Mouse (Mus musculus): Measurements from ENCODE around the gene Tmem88b.

Gene Tmem88b

DNA sequence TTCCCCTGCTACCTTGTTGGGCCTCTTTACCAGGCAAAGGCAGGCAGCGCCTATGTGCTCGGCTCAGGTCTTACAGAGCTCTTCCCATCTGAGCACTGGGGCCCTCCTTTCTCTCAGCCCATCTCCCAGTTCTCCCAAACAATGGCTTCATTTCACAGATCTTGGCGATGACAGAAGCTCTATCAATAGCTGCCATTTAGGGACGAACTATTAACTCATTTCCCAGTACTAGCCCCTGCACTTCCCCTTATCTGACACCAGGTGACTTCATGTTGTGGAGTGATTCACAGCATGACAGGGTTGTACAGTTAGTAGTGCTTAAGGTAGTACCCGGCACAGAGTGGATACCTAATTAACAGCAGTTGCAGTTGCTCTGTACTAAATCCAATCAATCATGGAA, at the start of gene Tmem88b:
TSS of gene Tmem88b (minus strand) at position 56 of the 400 bp plus-strand sequence.
- DNase-seq (ENCODE audit: low read depth, low spot score), result peak; percentile 48

DNA sequence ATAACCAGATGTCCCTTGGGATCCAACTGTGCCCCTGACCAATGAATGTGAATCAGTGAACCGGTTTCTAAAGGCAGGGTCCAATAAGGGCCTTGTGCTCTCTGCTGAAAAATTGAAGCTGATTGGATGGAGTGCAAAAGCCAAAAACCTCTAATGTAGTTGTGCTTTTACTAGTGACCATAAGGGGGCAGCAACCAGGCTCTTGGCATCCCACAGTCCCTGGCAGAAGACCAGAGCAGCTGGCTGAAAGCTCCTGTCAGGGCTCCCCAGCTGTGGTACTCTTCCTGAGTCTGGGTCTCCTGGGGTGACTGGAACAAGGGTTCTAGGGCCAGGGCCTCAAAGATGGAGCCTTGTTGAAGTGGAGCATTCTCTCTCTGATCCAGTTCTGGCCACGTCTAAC, 48.2 kb upstream of the Tmem88b start:
- DNase-seq (ENCODE audit: low read depth, low spot score), result peak; percentile 85

DNA sequence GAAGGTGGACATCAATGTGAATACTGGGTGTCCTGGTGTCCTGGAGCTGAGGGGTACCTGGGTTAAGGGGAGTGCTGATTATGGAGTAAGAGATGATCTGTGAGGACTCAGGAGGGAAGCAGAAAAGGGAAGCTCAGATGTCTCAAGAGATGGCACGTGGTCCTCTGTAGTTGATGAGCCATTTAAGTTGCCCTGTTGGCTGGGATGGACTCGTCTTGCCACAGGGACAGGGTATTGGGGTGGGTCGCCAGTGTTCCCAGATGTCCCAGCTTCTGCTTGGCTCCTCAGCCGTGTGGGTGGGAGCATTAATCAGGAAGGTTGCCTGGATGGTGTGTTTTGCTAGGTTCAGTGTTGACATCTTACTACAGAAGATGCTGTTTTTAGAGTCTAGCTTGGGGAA, 47.6 kb upstream of the Tmem88b start:
- no peak for DNase-seq (ENCODE audit: low read depth, low spot score)

DNA sequence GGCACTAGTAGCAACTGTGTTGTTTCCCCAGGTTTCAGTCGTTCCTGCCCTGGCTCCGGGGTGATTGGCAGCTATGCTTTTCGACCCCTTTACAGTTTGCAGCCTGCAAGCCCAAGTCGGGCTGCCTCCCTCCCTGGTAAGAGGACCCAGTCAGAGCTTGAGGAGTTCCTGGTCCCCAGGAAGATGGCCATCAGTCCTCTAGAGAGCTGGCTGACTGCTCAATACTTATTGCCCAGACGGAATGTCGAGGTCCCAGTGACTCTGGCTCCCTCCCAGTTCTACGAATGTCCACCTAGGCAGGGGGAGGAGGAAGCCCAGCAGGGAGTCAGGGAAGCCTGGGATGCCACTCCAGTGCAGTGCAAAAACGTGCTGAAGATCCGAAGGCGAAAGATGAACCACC, 46.6 kb upstream of the Tmem88b start:
- no peak for DNase-seq (ENCODE audit: low read depth, low spot score)

DNA sequence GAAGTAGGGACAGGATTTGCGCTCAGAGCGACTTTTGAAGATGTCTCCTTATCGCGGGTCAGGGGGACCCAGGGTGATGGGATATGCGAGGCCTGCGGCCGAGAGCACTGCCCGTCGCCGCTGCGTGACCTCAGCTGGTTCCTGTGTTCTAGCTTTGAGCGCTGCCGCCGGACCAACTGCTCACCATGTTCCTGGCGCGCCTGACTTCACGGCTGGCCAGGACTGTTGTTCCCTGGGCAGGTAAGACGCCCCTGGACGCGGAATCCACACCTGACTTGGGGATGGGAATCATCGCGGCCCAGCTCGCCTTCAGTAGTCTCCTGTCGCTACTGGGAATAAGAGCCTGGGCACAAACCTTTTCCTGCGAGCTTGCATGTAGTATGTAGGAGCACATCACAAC, 46.2 kb upstream of the Tmem88b start:
- DNase-seq (ENCODE audit: low read depth, low spot score), result no peak

DNA sequence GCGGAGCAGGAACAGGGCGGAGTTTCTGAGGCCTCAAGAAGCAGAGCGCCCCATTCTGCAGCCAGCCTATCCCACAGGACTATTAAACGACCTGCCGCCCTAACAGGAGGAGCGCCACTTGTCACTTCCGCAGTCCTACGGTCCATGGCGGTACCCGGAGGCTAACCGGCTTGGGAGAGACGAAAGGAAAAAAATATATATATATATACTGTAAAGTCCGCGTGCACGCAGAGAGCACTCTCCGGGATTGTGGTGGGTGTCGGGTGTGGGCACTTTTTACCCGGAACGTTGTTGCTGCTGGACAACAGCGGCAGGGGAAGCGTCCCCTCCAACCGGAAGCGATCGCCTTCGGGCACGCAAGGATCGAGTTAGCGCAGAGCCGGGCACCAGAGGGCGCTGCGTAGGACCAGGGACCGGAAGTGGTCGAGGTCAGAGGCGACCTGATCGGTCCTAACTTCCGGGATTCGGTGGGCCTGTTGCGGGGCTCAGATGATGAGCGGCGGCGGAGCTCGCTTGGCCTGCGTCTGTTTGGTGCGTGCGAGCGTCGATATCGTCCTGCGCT, 45.6 kb upstream of the Tmem88b start, which contains the start of gene Aurkaip1:
TSS of gene Aurkaip1 (plus strand) at position 68 of the 562 bp plus-strand sequence.
- DNase-seq (ENCODE audit: low read depth, low spot score), result peak; percentile 98

DNA sequence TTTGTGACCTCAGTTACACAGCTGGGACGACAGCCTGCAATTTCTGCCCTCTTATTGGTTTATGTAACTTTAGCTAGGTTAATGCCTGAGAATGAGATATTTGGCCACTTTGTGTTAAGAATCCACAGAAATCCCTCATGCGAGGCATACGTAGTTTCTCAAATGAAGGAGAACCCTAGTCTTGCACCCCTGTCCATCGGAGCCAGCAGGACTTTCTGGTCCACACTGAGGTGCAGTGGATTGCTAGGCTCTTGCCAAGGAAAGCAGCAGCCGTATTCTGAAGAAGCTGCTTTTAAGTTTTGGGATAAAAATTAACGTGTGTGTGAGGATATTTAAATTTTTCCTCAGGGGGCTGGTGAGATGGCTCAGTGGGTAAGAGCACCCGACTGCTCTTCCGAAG, 44.9 kb upstream of the Tmem88b start:
- DNase-seq (ENCODE audit: low read depth, low spot score), result no peak

DNA sequence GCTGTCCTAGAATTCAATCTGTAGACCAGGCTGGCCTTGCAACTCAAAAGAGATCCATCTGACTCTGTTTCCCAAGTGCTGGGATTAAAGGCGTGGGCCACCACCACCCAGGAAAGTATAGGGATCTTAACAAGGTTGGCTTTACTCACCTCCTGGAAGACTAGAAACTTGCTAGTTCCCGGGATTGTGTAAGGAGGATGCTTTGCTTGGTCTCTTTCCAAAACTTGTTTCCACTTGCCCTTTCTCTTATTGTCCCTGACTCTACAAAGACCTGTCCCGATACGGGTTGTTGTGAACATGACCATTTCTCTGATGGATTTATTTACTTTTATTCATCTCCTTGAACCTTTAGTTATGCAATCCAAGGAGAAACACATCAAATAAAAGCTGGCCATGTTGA, 44.2 kb upstream of the Tmem88b start:
- DNase-seq (ENCODE audit: low read depth, low spot score), result no peak

DNA sequence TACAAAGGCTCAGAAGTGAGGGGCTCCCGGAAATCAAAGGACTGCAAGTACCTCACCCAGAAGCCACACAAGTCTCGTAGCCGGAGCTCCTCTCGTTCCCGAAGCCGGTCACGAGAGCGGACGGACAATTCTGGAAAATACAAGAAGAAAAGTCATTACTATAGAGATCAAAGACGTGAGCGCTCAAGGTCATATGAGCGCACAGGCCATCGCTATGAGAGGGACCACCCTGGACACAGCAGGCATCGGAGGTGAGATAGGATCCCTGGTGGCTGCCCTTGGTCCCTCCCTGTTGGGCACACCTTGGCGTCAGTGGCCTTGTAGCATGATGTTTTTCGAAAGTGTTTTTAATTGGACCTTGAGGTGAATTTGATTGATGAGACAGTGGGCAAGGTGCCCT, 37.8 kb upstream of the Tmem88b start:
- no peak for DNase-seq (ENCODE audit: low read depth, low spot score)

DNA sequence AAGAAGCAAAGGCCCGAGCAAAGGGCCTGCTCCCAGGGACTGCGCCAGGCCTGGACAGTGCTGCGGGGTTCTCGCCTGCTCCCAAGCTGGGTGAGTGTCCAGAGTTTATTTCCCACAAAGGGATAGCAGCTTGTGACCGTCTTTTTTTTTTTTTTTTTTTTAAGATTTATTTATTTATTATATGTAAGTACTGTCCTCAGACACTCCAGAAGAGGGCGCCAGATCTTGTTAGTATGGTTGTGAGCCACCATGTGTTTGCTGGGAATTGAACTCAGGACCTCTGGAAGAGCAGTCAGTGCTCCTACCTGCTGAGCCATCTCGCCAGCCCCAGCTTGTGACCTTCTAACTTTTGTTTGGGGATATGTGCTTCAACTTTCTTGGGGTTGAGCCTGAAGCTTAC, 35.4 kb upstream of the Tmem88b start:
- DNase-seq (ENCODE audit: low read depth, low spot score), result peak; percentile 67

DNA sequence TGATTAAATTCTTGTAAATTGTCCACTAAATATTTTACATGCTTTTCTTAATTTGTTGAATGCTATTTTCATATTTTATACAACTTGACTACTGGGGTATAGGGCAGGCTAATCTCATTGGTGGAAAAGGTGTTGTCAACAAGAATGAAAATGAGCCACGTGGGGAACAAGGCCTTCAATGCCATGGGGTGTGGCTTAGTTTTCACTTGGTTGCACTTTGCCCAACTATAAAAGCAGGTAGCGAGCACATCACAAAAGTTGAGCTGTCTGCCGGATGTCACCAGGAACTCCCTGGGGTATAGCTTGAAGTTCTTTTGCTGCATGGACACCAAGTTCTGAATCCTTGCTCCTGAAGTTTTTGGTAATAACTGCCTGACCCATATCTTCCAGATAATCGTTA, 31.9 kb upstream of the Tmem88b start:
- no peak for DNase-seq (ENCODE audit: low read depth, low spot score)

DNA sequence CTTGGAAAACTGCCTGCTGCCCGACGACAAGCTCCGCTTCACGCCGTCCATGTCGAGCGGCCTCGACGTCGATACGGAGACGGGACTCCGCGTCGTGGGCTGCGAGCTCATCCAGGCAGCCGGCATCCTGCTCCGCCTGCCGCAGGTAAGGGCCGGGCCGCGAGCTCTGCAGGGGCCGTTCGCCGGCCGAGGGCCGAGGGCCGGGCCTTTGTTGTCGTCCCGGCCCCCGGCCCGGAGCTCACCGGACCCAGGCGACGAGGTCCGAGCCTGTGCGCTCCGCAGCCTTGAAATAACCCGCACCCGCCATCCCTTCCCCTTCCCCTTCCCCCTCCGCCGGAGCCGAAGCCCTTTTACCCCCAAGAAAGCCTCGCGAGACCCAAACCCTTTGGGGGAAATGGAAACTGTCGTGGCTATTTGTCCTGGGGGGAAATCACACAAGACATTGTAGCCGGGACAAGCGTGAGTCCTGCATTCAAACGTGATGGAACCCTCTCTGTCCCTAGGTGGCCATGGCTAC, 27.0 kb upstream of the Tmem88b start:
- peak; percentile 79 for DNase-seq (ENCODE audit: low read depth, low spot score)

DNA sequence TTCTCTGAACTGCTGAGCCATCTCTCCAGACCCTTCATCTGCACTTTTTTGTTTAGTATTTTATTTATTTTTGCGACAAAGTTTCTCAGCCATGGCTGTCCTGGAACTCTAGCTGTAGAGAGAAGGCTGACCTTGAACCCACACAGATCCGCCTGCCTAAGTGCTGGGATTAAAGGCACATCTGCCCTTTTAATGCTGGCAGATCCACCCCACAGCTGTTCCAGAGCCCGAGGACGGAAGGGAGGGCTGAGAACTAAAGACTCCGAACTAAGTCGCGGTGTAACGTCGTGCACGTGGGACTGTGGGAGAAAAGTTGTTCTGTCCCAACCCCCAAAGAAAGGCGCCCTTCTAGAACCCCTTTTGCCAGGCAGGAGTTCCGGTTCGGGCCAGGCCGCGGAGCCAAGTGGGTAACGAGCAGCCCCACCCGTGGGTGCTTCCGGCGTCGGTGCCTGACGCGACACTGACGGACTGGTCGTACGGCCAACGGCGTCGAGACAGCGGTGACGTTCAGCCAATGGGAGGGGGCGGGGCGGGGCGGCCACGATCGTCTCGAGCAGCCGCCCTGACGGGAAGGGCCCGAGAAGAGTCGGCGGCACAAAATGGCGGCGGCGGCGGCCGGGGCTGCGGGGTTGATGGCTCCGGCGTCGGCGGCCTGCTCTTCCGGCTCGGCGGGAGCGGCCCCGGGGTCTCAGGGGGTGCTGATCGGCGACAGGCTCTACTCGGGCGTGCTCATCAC, 26.4 kb upstream of the Tmem88b start, which contains the start of gene Ccnl2:
TSS of gene Ccnl2 (plus strand) at position 561 of the 736 bp plus-strand sequence.
- DNase-seq (ENCODE audit: low read depth, low spot score), result peak; percentile 100

DNA sequence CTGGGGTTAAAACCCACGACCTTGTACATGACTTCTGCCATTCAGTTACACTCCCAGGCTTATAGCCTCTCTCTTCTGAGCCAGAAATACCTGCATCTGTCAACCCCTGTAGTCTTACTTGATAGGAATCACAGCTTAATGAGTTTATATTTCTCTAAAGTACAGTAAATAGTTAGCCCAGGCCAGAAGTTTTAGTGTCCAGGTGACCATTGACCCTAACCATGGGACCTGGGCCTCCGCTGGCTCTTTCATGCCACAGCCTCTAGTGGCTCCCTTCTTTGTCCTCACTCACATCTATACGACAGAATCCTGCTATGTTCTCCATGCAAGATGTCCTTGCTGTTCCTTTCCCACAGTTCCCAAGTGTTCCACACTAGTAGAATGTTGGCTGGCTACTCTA, 22.2 kb upstream of the Tmem88b start:
- no peak for DNase-seq (ENCODE audit: low read depth, low spot score)

DNA sequence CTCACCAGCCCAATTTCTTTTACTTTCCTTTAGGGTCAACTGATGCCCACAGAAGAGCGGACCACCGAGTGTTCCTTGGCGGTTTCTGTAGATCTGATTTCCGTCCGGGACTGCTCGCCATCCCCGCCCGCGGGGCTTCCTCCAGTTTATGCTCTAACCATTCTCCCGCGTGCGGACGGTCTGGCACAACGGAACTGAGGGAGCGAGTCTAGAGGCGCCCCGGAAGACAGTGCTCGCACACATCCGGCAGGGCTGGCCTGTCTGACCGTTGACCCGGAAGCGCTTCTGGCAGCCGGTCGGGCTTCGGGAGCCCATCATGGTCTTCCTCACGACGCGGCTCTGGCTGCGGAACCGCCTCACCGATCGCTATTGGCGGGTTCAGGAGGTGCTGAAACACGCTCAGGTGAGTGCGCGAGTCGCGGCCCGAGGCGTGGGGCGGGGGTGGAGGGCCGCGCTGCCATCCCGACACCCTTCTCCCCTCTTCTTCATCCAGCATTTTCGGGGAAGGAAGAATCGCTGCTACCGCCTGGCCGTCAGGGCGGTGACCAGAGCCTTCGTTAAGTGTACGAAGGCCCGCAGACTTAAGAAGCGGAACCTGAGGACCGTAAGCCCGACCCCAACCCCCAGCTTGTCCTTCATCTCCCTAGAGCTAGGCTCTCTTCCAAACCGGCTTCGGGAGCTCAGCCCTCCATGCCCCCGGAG, 17.8 kb upstream of the Tmem88b start:
- DNase-seq (ENCODE audit: low read depth, low spot score), result peak; percentile 97

DNA sequence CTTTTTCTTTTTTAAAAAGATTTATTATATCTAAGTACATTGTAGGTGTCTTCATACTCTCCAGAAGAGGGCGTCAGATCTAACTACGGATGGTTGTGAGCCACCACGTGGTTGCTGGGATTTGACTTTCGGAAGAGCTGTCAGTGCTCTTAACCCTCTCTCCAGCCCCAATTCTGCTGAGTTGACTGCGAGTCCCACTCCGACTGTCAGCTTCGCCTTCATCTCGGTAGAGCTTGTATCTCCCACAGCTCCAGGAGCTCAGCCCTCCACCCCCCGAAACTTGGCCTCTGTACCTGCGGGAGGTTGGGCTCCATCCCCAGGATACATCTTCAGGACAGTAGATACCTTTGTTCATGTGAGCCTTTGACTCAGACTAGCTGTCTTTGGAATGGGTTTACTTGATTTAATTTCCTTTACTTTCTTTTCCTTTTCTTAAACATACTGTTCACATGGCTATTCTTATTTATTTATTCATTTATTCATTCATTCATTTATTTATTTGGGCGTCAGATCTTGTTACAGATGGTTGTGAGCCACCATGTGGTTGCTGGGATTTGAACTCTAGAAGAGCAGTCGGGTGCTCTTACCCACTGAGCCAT, 17.2 kb upstream of the Tmem88b start, which contains the start of gene Mrpl20:
TSS of gene Mrpl20 (plus strand) at position 138 of the 599 bp plus-strand sequence.
- peak; percentile 69 for DNase-seq (ENCODE audit: low read depth, low spot score)

DNA sequence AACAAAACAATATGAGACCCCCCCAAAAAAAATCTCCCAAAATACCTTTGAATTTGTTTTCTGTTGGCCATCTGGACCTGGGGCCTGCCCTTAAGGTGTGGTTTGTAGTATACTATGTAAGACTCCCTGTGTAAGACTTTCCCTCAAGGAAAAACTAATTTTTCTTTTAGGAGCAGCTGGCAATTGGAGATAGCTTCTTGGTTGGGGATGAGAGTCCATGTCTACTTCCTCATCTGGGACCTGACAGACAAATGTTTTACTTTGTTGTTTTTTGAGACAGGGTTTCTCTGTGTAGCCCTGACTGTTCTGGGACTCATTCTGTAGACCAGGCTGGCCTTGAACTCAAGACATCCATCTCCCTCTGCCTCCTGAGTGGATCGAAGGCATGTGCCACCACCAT, 16.4 kb upstream of the Tmem88b start:
- no peak for DNase-seq (ENCODE audit: low read depth, low spot score)

DNA sequence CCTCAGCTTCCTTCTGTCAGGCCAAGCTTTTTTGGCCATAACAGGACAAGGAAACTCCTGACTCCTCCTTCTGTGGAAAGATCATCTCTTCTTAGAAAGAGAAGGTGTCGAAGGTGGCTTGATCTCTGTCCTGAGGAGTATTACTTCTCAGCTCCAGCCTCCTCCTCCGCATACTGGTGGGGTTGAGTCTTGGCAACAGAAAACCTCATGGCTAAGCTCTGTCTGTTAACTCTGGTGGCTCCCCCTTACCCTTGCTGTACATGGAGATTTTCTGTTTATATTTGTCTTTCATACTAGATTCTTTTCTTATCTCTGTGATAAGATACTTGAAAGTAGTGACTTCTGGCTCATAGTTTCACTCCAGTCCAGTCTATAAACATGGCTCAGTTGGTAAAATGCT, 8.1 kb upstream of the Tmem88b start:
- DNase-seq (ENCODE audit: low read depth, low spot score), result no peak

DNA sequence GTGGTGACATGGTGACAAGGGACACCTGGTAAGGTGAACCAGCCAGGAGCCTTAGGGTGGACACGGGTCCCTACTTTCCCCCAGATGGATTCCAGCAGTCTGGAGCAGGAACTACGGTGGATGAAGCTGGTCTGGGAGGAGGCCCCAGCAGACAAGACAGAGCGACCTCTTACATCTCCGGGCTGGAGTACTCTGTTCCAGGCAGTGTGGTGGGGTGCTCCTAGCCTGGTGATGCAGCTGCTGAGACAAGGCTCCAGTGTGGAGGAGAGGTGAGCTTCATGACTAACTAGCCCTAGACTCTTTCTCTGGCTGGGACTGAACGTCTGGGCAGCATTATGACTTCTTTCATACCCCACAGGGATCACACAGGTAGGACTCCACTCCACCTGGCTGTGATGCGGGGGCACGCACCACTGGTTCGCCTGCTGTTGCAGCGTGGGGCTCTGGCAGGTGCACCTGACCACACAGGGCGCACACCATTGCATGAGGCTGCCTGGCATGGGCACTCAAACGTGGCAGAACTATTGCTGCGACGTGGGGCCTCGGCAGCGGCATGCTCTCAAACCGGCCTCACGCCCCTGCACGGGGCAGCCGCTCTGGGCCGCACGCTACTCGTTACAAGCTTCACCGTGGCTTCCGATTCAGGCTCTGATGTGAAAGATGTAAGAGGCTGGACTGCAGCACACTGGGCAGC, 5.7 kb upstream of the Tmem88b start:
- no peak for DNase-seq (ENCODE audit: low read depth, low spot score)

DNA sequence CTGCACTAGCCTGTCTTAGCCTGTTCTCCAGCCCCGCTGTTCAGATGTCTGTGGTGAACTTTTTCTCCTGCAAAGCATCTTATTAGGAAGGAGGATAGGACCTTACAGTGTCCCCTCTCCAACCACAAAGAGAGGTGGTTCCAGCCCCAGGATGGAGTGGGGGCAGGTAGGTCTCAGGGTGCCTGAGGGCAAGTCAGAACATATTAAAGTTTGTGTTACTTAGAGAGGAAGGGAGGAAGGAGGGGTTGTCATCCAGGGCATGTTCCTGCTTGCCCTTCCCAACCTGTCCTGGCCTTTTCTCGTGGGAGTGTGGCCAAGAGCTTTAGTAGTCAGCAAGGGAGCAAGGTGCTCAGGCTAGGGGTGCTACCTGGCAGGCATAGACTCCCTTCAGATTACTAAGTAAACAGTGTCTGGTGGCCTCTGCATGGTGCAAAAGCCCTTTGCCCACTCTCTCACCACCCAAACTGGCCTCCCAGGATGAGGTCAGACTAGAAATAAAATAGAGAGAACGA, 5.0 kb upstream of the Tmem88b start:
- no peak for DNase-seq (ENCODE audit: low read depth, low spot score)

DNA sequence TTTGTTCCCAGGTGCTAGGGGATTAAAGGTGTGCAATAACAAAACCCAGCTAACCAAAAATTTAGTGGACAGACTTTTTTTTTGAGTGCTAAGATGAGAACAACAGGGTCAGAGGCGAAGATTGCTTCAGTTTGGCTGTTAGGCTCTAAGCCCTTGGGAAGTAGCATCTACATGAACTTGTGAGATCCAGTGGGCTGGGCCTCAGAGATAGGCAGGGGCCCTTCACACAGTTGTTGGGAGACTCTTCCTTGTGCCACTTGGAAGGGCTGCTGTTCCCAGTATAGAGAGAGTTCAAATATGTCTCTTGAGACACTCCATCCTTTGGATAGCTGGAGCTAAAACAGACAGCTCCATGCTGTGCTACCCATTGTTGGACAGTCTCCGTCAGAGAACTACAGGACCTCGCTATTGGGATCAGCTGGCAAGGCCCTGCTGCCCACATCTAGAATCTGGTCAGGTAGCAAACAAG, 4.4 kb upstream of the Tmem88b start, which contains the start of gene Ankrd65:
TSS of gene Ankrd65 (plus strand) at position 419 of the 469 bp plus-strand sequence.
- DNase-seq (ENCODE audit: low read depth, low spot score), result no peak
